Mouse (Mus musculus): ENCODE measurements around the gene Foxl1. TPM values are rescaled to one million over a fixed set of nuclear protein-coding genes. Genes with fewer than 3 reads are reported as not detected.

The Foxl1 gene
- polyA plus RNA-seq, 1 experiment, result 7.9 TPM

GRCm38 (mm10) chr8:121119635-121120455 lies 7.9 kb upstream of the Foxl1 start:
- no peaks in the 10 kb centered on the region for H3K36me3 ChIP-seq (ENCODE audit: control insufficient read depth, insufficient read depth, low read length)
- H3K27me3 ChIP-seq (ENCODE audit: control insufficient read depth, insufficient read depth, low read length), result peaks cover 82% of the 10 kb centered on the region
- 30% methylated on average over 12 of the region's 12 CpGs for WGBS
- H3K4me3 ChIP-seq (ENCODE audit: low read depth, low read length), result no peak overlapping the region
- peaks cover 9% of the 10 kb centered on the region; the same call in 1 of the 2 replicates for H3K4me1 ChIP-seq (ENCODE audit: control insufficient read depth, insufficient read depth, insufficient read length, low read length)
- TF ChIP-seq POLR2A (IDR thresholded peaks at IDR 0.05; ENCODE audit: low read depth, low read length), result no peak
- TF ChIP-seq CTCF (IDR thresholded peaks at IDR 0.05; ENCODE audit: extremely low read depth, insufficient read length, insufficient replicate concordance, low read depth, low read length), result no peak
- no peak overlapping the region for H3K27ac ChIP-seq (ENCODE audit: insufficient read depth, low read depth, low read length)

GRCm38 (mm10) chr8:121120456-121121419 lies 7.0 kb upstream of the Foxl1 start:
- Histone ChIP-seq H3K4me3 (ENCODE audit: low read depth, low read length) (peak overlapping the region; percentile 12; the same call in 1 of the 2 replicates), H3K36me3 (ENCODE audit: control insufficient read depth, insufficient read depth, low read length) (no peaks in the 10 kb centered on the region), H3K4me1 (ENCODE audit: control insufficient read depth, insufficient read depth, insufficient read length, low read length) (peaks cover 12% of the 10 kb centered on the region), H3K27me3 (ENCODE audit: control insufficient read depth, insufficient read depth, low read length) (peaks cover 84% of the 10 kb centered on the region), H3K27ac (ENCODE audit: insufficient read depth, low read depth, low read length) (no peak overlapping the region)
- 19% methylated on average over 17 of the region's 17 CpGs for WGBS
- no peak for TF ChIP-seq CTCF (IDR thresholded peaks at IDR 0.05; ENCODE audit: extremely low read depth, insufficient read length, insufficient replicate concordance, low read depth, low read length)

GRCm38 (mm10) chr8:121121704-121122103 lies 6.0 kb upstream of the Foxl1 start:
- WGBS, result 26% methylated on average over 8 of the region's 8 CpGs
- H3K4me3 ChIP-seq (ENCODE audit: low read depth, low read length), result no peak overlapping the region
- peaks cover 7% of the 10 kb centered on the region for H3K4me1 ChIP-seq (ENCODE audit: control insufficient read depth, insufficient read depth, insufficient read length, low read length)
- peaks cover 85% of the 10 kb centered on the region for H3K27me3 ChIP-seq (ENCODE audit: control insufficient read depth, insufficient read depth, low read length)
- H3K36me3 ChIP-seq (ENCODE audit: control insufficient read depth, insufficient read depth, low read length), result no peaks in the 10 kb centered on the region
- TF ChIP-seq POLR2A (IDR thresholded peaks at IDR 0.05; ENCODE audit: low read depth, low read length) (no peak), CTCF (IDR thresholded peaks at IDR 0.05; ENCODE audit: extremely low read depth, insufficient read length, insufficient replicate concordance, low read depth, low read length) (no peak)
- no peak overlapping the region for H3K27ac ChIP-seq (ENCODE audit: insufficient read depth, low read depth, low read length)

GRCm38 (mm10) chr8:121122368-121122767 lies 5.4 kb upstream of the Foxl1 start:
- WGBS, result 25% methylated on average over 7 of the region's 7 CpGs
- peaks cover 3% of the 10 kb centered on the region for H3K4me1 ChIP-seq (ENCODE audit: control insufficient read depth, insufficient read depth, insufficient read length, low read length)
- H3K36me3 ChIP-seq (ENCODE audit: control insufficient read depth, insufficient read depth, low read length), result no peaks in the 10 kb centered on the region
- no peak overlapping the region for H3K4me3 ChIP-seq (ENCODE audit: low read depth, low read length)
- TF ChIP-seq POLR2A (IDR thresholded peaks at IDR 0.05; ENCODE audit: low read depth, low read length) (no peak), CTCF (IDR thresholded peaks at IDR 0.05; ENCODE audit: extremely low read depth, insufficient read length, insufficient replicate concordance, low read depth, low read length) (no peak)
- no peak overlapping the region for H3K27ac ChIP-seq (ENCODE audit: insufficient read depth, low read depth, low read length)
- peaks cover 85% of the 10 kb centered on the region for H3K27me3 ChIP-seq (ENCODE audit: control insufficient read depth, insufficient read depth, low read length)

GRCm38 (mm10) chr8:121123113-121123512 lies 4.6 kb upstream of the Foxl1 start:
- Histone ChIP-seq H3K27ac (ENCODE audit: insufficient read depth, low read depth, low read length) (no peak overlapping the region), H3K4me3 (ENCODE audit: low read depth, low read length) (no peak overlapping the region), H3K27me3 (ENCODE audit: control insufficient read depth, insufficient read depth, low read length) (peaks cover 85% of the 10 kb centered on the region), H3K36me3 (ENCODE audit: control insufficient read depth, insufficient read depth, low read length) (no peaks in the 10 kb centered on the region), H3K4me1 (ENCODE audit: control insufficient read depth, insufficient read depth, insufficient read length, low read length) (peaks cover 3% of the 10 kb centered on the region)
- TF ChIP-seq CTCF (IDR thresholded peaks at IDR 0.05; ENCODE audit: extremely low read depth, insufficient read length, insufficient replicate concordance, low read depth, low read length) (no peak), POLR2A (IDR thresholded peaks at IDR 0.05; ENCODE audit: low read depth, low read length) (no peak)
- WGBS, result 69% methylated on average over 2 of the region's 2 CpGs

- H3K27me3 ChIP-seq (ENCODE audit: control insufficient read depth, insufficient read depth, low read length), result peaks cover 87% of the 10 kb centered on the region
- H3K36me3 ChIP-seq (ENCODE audit: control insufficient read depth, insufficient read depth, low read length), result no peaks in the 10 kb centered on the region
- peaks cover 3% of the 10 kb centered on the region for H3K4me1 ChIP-seq (ENCODE audit: control insufficient read depth, insufficient read depth, insufficient read length, low read length)
- no peak overlapping the region for H3K4me3 ChIP-seq (ENCODE audit: low read depth, low read length)
- TF ChIP-seq CTCF (IDR thresholded peaks at IDR 0.05; ENCODE audit: extremely low read depth, insufficient read length, insufficient replicate concordance, low read depth, low read length) (no peak), POLR2A (IDR thresholded peaks at IDR 0.05; ENCODE audit: low read depth, low read length) (no peak)
- 7% methylated on average over 17 of the region's 17 CpGs for WGBS
- H3K27ac ChIP-seq (ENCODE audit: insufficient read depth, low read depth, low read length), result no peak overlapping the region
These were observed 3.0 kb upstream of the Foxl1 start for GRCm38 (mm10) chr8:121124547-121125239.
